Mouse (Mus musculus) adrenal gland, adult (tissue): ENCODE results near the gene Npm3.
A peak's percentile ranks its signal among the peaks of the same experiment; 100 is the strongest.

Experiments used
- DNase-seq, 2 experiments: peaks; one replicate each; pipeline ENCODE4 v3.0.0; 2022 to 2023; ENCODE audit warnings: low spot score in 1 of 2; ENCODE audit not compliant: inconsistent age in 2 of 2

Npm3 gene

DNA sequence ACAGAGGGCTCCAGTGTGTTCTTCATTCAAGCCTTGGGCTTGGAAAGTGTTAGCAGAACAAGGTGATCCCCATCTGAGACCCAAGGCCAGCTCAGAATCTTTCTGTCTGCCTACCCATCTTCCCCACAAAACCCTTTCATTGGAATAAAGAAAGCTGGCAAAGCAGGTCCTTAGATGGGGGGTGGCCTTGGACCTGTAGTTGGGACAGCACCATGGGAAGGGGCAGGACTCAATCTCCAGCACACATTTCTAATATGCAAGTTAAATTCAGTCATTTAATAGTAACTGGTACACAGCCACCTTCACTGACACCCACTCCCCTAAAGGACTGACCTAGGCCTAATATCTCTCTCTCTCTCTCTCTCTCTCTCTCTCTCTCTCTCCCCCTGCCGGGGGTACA is 13.2 kb downstream of the Npm3 start:
- no peak for DNase-seq

DNA sequence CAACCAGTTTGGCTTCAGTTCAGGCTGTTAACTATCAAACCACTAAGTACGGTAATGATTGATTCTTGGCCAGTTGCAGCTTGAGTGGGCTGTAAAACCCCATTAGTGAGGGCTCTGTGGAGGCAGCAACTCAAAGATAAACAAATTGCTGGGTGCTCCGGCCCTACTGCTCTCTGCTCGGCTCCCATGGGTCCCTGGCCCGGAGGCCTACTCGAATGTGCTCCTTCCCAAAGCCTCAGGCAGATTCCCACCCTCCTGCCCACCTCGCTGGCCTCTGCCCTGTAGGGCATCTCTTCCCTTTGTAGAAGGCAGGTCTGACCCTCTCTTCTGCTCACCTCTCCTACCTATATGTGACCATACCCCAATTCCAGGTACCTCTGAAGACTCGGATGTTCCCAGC is 14.6 kb downstream of the Npm3 start:
- no peak for DNase-seq

DNA sequence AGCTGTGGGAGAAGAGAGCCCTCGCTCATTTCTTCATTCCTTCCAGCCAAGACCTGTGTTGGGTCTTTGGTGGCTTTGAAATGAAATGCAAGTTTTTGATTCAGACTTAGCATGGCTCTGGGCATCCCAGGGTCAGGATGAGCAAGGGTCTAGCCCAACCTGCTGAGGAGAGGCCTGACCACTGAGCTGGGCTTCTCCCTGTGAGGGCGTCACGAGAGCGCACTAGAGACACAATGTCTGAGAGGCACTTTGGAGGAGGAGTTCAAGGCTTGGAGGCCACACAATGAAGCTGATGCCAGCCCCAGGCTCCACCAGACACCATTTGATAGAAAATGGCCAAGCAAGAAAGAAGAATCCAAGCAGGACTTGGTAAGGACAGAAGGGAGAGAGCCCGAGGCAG is 15.2 kb downstream of the Npm3 start:
- DNase-seq, result no peak

DNA sequence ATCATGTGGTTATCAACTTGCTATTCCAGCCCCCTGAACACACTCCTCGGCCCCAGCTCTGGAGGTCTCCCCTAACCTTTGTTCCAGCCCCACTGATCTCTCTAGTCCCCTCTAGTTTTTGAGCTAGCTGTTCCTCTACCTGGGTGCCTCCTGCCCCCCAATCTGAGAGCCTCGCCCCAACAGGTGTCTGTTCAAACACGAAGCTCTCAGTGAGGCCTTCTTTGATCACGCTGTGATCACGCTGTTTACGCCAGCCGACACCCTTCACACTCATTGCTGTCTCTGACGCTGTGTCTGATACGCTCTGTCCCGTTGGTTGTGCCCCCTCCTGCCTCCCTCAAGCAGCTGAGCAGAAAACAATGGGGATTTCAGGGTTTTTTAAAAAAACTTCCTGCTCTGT is 15.8 kb downstream of the Npm3 start:
- DNase-seq, result no peak

DNA sequence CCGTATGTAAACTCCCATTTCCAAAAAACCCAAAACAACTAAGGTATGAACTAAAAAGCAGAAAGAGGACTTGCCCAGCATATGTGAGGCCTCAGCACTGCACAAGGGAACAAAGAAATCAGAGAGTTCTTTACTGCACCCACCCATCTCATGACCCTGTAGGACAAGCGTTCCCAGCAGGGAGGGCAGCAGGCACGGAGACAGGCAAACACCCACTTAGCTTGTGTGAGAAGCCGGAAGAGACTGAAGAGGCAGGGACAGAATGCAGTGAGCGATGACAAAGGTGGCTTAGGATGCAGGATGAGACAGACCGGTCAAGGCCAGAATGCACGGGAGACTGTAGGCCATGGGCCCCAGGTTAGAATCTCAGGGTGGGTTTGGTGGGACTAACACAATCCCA is 17.7 kb downstream of the Npm3 start:
- no peak for DNase-seq

DNA sequence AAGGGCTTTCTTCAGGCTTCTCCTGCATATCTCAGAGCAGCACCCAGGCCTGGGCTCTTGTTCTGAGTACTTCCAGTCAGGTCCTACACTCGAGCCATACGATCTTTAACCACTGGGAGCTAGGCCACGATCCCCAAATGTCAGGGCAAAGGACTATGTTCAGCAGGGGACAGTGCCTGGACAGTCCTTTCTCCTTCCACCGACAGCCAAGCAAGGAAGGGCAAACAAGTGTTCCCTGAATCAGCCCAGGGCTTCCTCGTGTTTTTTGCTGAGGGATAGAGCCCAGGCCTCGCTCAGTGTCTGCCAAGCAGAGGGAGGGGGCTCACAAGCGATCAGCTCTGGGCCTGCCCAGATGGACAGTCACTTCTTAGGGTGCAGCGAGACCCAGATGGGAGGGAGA is 19.3 kb downstream of the Npm3 start:
- no peak for DNase-seq

DNA sequence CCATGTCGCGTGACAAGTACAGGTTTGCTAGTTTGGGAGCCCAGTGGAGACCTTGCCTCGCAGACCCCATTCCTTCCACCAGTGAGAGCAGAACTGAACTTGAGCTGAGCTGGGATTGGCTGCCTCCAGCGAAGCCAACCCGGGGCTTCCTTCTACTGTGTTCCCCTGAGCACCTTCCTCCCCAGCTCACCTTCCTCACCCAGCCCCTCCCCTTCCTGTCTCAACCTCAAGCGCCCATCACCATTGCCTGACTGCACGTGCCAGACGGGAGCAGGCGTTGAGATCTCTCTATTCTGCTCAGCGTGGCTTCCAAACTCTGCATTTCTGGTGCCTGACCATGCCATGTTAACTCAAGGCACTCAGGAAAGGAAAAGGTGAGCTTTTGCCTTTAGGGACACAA is 22.2 kb downstream of the Npm3 start:
- DNase-seq, result no peak

DNA sequence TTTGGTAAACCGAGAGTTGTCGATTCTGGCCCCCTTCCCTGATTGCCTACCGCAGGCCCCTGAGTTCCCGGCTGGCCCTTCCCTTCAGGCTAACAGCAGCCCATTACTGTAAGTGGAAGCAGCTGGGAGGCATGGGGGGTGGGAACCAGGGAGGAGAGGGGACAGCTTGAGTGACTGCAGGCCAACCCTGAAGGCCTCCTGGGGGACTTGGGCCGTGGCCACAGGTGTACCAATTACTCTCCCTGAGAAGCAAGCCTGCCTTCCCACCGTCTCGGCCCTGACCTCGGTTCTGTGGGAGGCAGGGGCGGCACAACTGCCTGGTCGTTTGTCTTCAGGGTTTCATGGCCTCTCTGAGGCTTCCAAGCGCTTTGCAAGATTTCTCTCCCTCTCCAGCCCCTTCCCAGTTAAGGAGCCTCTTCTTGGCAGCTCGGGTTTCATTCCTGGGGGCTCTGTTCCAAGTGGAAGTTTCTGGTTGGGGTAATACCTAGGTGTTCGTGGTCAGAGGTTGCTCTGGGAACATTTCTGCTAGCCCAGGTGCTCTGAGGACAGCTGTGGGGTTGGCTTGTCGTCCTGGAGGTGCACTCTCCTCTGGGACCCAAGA is 23.6 kb downstream of the Npm3 start:
- no peak for DNase-seq

DNA sequence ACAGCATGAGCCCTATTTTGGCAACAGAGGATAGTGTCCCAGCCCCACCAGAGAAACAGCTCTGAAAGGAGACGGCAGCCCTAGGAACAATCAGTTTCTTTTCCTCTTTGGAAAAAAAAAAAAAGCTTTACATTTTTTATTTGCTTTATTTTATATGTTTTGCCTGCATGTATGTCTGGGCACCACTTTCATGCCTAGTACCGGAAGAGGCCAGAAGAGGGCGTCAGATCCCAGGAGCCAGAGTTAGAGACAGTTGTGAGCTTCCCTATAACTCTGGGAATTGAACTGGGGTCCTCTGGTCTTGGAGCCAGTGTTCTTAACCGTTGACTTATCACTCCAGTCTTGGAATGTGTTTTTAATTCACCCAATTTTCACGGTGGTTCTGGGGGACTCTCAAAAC is 27.2 kb downstream of the Npm3 start:
- DNase-seq, result no peak

DNA sequence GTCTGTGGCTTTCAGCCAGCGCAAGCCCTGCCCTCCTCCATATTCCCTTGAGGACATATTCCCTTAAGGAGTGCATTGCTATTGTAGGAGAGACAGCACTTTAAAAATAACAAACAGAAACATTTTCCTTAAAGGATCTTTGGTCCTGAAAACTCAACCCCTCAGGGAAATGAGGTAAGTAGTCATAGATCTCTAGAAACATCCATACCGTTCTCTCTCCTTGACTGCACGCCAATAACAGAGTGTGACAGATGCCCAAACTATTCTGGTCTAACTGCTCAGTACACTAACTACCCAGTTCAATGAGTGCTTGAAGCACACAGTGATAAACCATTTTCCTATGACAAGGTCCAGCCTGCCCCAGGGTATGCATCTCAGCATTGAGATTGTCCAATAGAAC is 31.1 kb downstream of the Npm3 start:
- DNase-seq, result no peak

DNA sequence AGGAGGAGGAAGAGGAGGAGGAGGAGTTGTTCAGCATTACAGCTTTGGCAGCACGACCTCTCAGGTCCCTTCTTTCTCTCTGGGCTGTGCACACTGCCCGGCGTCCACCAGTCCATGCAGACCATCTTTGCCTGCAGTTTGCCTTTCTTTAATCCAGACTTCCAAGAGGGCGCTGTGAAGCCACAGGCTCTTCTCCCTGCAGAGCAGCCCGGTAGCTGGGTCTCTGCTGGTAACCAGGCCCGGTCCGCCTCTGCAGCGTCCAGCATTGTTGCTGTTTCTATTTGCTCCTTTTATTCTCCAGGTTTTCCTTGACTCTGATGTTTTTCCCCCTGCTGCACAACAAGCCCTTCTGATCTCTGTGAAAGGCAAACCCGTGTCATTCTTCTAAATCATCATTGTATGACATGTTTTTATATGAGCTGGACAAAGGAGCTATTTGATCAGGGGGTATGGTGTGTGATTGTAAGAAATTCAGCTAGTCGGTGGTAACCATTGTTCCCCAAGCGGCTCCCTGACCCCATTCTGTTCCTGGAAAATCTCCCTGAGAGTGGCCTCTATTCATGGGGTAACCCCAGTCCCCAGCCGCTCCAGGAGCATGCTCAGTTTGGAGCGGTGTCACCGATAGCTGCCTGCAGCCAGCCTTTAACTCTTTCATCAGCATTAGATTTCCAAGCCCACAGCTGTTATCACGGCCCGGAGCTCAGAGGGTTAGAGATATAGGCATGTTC is 31.7 kb downstream of the Npm3 start:
- DNase-seq, result peak; percentile 60 to 84

DNA sequence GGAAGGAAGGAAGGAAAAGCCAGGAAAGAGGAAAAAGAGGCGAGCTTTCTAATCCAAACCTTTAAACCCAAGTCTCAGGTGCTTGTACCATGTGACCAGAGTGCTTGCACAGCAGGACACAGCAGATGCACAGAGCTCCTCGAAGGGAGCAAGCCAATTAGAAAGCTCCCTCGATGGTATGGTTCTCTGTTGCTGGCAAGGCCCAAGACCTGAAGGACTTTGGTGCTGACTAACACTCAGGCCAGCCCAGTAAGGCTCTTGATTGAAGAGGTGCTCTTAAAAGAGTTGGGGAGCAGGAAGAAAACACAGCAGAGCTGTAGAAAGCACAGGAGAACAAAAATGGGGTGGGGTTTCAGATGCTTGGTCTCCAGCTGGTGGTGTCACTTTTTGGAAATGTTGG is 40.7 kb downstream of the Npm3 start:
- no peak for DNase-seq
